Mouse (Mus musculus) c-Kit-positive CD71-negative TER-119-negative erythroid progenitor cells, embryonic 14.5 days (primary cell): ENCODE measurements at regions not wholly inside any gene's neighbourhood (a gene's known extent, or its start where the extent isn't known, plus 50 kb on each side); places are given as distances from the start of the nearest gene placed in this dataset.

Experiments
- DNase-seq: peaks from one replicate; pipeline ENCODE4 v3.0.0-alpha.2; 2013; ENCODE audit warnings: low read depth

GRCm38 (mm10) chr13:83112323-83112722 is 391.5 kb upstream of the Mef2c start:
- peak; percentile 28 for DNase-seq

GRCm38 (mm10) chr13:83112741-83113140 is 391.1 kb upstream of the Mef2c start:
- DNase-seq = no peak

DNA sequence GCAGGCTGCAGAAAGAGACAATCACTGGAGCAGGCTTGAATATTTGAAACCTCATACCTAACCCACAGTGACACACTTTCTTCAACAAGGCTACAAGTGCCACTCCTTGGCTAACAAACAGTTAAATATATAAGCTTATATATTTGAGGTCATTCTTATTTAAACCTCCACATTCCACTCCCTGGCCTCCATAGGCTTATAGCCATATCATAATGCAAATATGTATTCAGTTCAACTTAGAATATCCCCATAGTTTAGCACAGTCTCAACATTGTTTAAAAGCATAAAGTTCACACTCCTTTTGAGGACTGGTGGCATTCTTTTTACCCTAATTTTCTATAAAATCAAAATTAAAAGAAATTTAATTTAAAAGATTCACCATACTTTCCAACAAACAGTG is 390.0 kb upstream of the Mef2c start:
- no peak for DNase-seq

DNA sequence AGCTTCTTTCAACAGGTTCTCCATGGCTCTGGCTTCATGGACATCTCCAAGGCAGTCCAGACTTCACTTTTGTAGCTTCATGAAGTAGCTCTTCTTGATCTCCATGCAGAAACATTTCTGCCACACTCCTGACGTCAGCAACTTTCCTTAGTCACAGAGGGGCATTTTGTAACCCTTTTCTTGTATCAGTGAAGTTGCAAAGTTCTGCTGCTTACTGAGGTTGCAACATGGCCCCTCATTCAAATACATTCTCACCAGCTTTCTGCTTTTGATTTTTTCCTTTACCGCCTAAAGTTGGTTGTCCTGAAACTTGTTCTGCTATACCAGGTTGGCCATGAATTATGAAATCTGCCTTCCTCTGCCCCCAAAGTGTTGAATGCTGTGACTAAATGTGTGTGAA is 389.4 kb upstream of the Mef2c start:
- DNase-seq = no peak

GRCm38 (mm10) chr13:83115691-83116090 is 388.1 kb upstream of the Mef2c start:
- peak; percentile 16 for DNase-seq

DNA sequence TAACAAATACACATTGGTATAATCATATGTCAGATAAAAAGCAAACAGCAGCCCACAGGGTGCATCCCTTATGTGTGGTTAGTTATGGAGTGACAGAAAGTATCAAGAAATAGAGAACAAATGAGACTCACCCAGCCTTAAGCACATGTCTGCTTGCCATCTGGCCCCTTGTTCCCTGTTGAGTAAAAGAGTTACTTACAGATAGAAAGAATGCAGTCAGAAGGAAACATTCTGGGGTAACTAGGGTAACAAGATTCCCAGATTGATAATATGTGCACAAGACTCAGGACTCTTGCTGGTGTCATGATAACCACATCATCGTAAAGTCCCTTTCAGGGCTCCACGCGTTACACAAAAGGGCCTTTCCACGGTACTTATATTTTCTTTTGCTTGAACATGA is 383.5 kb upstream of the Mef2c start:
- no peak for DNase-seq

GRCm38 (mm10) chr13:83123596-83123995 is 380.2 kb upstream of the Mef2c start:
- no peak for DNase-seq

- no peak for DNase-seq
These were observed 379.2 kb upstream of the Mef2c start for GRCm38 (mm10) chr13:83124651-83125050.

- no peak for DNase-seq
These were observed 377.4 kb upstream of the Mef2c start for GRCm38 (mm10) chr13:83126438-83126837.

DNA sequence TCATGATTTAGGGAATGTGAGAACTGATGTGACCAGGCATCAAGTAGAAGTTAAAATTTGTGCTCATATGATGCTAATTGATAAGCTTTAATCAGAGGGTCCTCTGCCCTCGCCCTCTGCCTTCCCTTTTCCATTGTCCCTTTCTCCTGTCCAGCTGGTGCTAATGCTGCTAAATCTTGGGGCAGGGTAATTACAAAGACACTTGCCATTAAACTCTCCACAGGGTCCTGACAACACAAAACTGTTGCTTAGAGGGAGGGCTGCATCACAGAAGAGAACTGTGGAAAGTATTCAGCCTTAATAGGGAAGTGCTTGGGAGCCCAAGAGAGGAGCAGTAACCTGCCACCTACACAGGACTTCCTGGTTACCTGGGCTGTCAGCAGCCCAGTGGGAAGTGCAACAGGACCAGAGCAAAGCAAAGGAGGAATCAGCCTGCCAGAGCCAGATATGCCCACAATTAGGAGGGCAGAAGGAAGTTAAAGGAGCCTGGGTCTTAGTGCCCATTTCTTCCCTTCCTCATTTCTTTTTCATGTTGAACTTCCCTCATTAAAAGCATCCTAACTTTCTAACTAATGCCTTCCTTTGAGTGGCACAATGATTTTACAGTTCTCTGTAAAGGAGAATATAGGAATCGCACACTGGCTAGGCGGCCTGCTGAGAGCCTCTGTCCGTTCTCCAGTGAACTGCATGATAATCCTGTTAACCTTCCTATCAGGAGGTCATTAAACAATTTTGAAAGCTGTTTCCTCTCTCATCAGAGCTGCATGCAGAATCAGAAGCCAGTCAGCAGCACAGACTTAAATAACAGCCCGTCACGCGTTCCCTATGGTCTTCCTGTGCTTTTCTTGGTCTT is 372.5 kb upstream of the Mef2c start:
- DNase-seq = no peak

DNA sequence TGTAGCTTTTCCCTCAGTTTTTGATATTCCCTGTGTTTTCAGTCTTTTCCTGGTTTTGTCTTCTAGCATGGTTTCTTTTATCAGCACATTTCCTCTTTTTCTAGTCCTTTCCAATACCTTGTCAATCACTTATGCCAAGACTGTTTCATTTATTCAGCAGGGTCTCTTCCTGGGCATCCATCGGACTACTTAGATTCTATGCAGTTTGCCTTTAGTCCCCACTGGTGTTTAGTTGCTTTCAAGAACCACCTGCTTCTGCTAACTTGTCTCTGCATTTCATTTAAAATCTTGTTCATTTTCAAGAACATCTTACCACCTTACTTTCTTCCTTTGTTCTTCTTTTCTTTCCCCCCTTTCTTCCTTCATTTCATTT is 371.9 kb upstream of the Mef2c start:
- no peak for DNase-seq

DNA sequence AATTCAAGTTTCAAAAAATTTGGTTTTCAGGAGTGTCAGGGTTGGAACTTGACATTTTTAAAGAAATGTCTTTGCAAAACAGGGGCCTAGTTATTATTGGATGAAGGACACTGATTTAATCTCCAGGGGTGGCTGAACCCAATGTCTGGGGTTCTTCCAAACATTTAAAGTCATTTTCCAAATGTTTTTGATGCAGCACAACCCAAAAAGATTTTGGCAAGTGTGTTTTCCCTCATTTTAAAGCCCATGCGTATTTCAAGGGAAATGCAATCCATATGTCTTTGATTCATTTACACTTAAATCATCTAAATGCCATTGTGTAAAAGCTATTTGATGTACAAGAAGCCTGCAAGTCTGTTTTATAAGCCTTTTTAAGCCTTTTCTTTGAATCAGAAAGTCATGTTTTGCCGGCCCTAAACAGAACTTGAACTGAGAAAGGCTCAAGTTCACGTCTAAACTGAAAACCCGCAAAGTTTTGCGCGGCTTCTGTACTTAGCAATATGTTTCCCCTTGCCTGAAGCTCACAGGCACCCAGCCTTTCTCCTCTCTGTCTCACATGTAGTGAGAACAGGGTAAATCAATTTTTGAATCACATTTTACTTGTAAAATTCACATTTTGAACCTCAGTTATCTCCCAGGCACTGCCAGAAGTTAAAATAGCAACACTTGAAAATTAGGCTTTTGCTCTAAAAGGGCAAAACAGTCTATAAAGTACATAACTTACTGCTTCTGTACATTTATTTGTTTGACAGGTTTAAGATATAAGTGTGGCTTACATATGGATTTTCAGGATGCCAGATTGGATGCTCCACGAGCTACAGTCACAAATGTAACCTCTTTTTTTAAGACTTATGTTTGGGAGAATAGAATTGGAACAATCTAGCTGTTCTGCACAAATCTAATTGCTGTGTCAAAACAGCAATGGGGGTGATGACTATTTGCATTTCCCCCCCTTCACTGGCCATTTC is 370.9 kb upstream of the Mef2c start:
- DNase-seq = no peak

DNA sequence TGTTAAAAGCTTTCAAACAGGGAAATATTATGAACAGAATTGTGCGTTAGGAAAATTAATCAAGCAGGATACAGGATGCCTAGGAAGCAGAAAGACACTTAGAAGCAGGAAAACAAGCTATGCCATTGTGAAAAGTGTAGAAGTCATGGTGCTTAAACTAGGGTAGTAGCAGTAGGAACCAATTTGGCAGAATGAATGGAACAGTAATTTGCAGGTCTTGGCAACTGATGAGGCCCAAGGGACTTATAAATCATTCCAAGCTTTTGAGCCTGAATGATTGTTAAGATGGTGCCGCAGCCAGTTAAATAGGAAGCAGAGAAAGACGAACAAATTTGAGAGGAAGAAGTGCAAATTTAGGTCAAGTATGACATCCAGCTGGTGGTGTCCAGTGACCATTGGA is 360.5 kb upstream of the Mef2c start:
- no peak for DNase-seq

GRCm38 (mm10) chr13:83154626-83155124 is 349.2 kb upstream of the Mef2c start:
- no peak for DNase-seq

- no peak for DNase-seq
These were observed 343.9 kb upstream of the Mef2c start for GRCm38 (mm10) chr13:83159969-83160368.

DNA sequence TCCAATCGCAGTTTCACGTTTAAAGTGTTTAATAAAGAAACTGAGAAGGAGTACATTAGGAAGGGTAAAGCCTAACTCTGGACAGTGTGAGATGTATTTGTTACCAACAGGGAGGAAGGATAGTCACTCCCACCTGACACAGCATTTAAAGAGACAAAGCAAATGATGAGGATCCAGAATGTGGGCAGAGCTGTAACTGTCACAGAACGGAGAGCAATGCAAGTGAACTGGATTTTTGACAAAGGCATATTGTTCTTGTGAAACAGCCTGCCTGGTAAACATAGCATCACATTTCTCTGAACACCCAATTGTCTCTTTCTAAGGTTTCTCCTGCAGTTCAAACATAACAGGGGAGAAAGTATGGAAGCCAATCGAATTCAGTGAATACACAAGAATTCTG is 341.1 kb upstream of the Mef2c start:
- DNase-seq = no peak

GRCm38 (mm10) chr13:83175086-83175485 is 328.7 kb upstream of the Mef2c start:
- DNase-seq = no peak

GRCm38 (mm10) chr13:83201931-83202671 is 301.7 kb upstream of the Mef2c start:
- no peak for DNase-seq

- DNase-seq = no peak
These were observed 297.2 kb upstream of the Mef2c start for GRCm38 (mm10) chr13:83206622-83207021.

DNA sequence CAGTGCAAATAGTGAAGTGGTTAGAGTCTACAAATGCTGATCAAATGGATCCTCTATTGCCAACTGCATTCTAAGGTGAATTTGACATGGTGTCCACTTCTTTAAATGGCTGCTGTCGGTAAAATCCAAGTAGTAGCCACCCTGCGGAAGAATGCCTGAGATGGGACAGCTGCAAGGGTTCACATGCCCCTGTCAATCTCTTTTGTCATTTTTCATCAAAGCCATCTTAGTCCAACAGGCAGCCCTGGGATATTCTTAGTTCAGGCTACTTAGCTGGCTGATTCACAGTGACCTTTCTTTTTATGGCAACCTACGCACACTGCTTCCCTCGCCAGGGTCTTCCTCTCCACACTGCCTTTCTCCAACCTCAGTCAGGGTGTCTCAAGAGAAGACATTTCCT is 296.3 kb upstream of the Mef2c start:
- DNase-seq = no peak

- no peak for DNase-seq
These were observed 295.7 kb upstream of the Mef2c start for GRCm38 (mm10) chr13:83208111-83208510.

- no peak for DNase-seq
These were observed 289.0 kb upstream of the Mef2c start for GRCm38 (mm10) chr13:83214811-83215210.
